Mouse (Mus musculus) fat pad, adult 2 months (tissue): ENCODE results near the gene Ncam1.

Source experiments
- DNase-seq: peaks from one replicate; pipeline ENCODE4 v3.0.0-alpha.2; 2011; ENCODE audit warnings: low read depth, low spot score; ENCODE audit errors: extremely low read depth

The Ncam1 gene

DNA sequence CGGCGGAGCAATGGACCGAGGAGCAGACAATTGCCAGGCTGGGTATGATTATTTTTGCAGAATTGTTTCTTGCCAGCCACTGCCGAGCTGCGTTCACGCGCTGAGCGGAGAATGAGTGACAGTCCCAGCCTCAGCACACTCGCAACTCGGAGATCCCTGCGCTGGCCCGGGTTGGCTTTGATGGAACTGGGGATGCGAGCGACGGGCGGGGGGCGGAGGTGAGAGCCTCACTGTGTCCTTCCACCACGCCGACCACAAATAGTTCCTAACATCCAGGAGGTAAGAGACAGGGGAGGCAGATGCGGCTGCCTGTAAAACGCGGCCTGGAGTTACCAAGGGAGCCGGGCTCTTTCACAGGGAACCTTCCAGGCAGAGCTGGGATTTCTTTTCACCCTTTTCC is at the start of gene Ncam1:
Gene Ncam1 (minus strand): TSS at position 120 of the 400 bp plus-strand sequence.
- DNase-seq = no peak

DNA sequence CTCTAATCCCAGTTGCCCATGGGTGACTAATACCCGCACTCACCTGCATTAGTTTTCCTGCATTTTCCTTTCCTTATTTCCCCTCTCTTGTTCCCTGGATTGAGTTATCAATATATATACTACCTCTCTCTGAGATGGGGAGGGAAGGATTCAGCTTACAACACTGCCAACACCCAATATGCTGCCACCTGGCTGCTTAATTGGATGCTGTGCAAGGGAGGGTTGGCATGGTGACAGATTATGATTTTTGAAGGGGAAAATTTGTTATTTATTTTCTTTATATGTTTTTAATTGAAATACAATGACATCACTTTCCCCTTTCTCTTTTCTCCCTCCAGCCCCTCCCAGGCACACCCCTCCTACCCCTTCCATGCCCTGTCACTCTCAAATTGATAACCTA is 35.3 kb upstream of the Ncam1 start:
- DNase-seq = no peak

DNA sequence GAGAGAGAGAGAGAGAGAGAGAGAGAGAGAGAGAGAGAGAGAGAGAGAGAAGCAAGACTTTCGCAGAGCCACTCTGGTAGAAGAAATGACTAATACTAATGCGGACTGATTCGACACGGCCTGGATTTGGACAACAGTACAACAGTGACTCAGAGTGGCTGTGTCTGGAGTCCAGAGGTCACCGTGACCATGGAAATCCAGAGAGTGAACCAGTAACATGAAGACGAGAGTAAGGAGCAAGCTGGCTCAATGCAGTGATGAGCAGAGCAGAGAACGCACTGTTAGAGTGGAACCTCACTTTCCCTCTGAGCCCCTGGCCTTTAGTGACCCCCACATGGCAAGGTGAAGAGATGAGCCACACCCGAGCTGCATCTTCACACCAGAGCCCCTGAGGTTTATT is 28.9 kb upstream of the Ncam1 start:
- no peak for DNase-seq

GRCm38 (mm10) chr9:49816115-49816650 is 17.5 kb upstream of the Ncam1 start:
- DNase-seq = no peak

- no peak for DNase-seq
These were observed 15.7 kb upstream of the Ncam1 start for GRCm38 (mm10) chr9:49814442-49814841.

DNA sequence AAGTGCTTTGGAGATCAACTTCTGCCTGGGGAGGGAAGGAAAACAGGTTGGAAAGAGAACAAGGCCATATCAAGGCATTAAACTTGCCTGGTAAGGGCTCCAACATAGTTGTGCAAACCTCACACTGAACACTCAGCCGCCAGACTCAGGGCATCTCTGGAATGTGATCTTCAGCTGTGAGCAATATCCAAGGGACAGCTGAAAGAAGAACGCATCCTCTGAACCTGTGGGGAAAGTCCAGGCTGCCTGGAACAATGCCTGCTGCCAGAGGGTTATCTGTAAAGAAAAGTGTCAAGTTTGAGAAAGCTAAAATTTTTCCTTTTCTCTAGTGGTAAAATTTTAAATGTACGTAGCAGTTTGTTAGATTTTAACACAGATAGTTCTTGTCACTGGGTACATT is 4.5 kb upstream of the Ncam1 start:
- no peak for DNase-seq

DNA sequence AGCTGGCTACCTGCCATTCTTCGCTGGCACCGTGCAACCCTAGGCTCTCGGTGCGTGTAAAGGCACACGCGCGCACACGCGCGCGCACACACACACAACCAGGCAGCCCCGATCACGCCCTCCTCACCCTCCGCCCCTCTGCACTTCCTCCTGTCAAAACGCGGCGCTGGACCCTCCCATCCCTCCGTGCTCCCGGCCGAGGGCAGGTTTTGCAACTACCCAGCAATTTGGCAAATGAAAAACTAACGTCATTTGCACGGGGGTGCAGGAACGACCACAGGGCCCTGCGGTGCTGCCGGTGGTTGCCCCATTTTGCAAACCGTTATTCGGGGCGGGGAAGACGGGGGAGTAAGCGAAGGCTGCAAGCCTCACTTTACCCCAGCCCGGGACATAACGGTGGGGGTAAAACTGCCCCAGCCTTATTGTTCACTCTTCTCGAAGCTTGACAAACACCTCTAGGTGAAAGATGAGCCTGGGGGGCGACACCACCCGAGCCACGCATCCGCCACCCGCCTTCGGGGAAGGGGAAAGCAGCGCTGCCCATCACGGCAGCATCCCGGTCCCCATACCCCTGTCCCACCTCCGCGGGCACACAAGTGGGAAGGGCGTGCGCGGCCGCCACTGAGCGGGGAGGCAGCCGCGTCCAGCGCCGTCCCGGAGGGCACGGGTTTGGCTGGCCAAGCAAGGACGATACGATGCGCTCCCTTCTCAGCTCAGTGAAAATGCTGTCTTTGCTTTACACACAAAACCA is 729 bp downstream of the Ncam1 start:
- no peak for DNase-seq

GRCm38 (mm10) chr9:49797508-49797820 is 1.3 kb downstream of the Ncam1 start:
- DNase-seq = no peak

DNA sequence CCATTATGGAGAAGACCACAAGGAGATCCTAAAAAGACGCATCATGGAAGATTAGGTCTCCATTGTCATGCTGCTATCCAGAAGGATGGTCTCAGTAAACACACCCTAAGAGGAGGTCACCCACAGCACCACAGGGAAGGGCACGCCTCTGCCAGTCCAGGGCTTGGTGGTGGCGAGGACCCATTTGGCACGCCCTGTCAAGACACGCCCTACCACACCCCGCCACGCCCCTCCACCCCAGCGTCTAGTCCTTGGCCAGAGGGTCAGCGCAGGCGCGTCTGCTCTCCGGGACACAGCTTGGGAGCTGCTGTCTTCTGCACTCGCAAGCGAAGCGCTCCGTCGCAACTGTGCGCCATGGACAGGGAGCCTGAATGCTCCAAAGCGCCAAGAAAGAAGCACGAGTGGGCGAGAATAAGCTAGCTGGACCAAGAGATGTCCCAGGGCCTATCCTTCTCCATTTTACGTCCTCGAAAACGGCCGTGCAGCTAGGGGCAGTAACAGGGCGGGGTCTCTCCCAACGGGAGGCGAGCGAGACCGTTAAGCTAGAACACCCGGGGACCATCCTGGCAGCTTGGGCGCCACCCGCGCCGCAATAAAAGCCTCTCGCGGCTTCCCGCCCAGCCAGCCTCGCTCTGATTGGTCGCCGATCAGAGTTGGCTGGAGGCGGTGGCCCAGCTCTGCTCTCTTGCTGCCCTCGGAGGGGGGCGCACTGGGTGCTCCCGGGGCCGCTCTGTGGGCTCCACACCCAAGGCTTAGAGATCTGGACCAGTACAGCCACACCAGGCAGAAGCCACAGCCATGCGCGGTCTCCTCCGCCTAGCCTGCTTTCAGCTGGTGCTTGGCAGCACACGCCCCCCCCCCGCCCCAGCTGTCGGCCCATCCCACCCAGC is 1.9 kb downstream of the Ncam1 start:
- no peak for DNase-seq

DNA sequence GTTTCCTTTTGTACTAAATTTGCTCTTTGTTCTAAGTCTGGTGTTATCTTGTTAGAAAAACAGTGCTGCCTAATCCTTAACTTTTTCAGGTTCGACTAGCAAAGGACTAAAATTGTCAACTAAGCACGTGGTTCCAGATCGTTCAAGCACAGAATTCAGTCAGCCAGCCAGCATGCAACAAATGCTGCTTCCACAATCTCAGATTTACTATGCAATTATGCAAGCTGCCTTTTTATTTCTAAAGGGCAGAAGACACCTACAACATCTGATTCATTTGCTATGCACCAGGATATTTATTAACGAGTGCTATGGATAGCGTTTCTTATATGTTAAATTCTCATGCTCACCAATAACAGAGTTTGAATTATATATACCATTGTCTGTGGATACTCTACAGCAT is 2.8 kb downstream of the Ncam1 start:
- no peak for DNase-seq

DNA sequence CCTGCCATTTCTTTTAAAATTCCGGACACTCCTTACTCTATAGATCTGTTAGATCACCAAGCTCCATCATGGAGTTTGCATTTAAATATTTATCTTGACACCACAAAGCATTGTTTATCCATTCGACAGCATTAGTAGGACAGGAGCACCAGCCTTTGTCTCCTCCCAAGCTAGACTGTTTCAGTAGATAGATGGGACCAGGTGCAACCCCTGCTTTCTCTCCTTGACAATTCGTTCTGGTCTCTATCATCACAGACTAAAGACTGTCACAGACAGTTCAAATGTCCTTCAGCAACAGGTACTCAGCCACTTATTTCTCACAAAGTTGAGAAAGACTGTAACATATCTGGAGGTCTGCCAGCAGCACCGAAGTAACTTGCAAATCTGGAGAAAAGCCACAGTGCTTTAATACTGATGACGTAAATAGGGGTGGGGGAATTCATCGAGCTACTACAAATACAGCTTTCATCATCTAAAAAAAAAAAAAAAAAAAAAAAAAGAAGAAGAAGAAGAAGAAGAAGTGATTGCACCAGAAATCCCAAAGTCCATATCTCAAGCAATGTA is 4.7 kb downstream of the Ncam1 start:
- DNase-seq = peak; percentile 30

- DNase-seq = peak; percentile 74
These were observed 5.5 kb downstream of the Ncam1 start for GRCm38 (mm10) chr9:49793241-49793640.

- no peak for DNase-seq
These were observed 6.1 kb downstream of the Ncam1 start for GRCm38 (mm10) chr9:49792646-49793045.

GRCm38 (mm10) chr9:49781016-49781772 is 17.5 kb downstream of the Ncam1 start:
- no peak for DNase-seq

- DNase-seq = no peak
These were observed 21.6 kb downstream of the Ncam1 start for GRCm38 (mm10) chr9:49777015-49777637.

- no peak for DNase-seq
These were observed 32.1 kb downstream of the Ncam1 start for GRCm38 (mm10) chr9:49766634-49767033.

DNA sequence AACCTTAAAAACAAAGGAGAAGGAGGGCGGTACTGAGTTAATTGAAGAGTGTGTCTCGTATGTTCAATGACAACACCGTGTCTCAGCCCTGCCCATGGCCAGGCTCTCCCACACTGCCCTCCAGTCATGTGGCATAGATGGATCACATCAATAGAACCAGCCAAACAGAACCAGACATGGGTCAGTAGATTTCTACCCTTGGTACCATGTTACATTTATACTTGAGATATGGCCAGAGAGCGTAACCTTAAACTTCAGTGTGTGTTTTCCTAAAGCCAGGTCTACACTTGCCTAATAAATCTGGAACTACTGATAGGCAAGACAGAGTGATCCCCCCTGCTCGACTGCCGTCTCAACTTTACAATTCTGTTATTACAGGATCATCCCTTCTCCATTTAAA is 38.2 kb downstream of the Ncam1 start:
- no peak for DNase-seq

DNA sequence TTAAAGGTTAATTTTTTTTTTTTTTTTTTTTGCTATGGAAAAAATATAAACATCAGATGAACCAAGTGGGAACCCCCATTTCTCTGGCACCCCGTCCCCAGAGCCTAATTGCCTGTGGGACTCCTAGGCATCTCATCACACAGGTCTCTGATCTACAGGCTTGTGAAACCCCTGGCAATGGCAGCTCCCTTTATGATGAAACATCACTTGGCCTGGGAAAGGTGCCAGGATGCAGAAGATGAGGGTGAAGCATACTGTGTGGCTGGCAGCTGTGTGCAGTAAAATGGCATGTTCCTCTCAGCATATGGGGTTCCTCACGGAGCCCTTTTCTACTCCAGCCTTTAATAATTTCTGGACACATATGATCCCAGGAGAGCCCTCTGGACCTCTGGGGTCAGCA is 40.3 kb downstream of the Ncam1 start:
- peak; percentile 28 for DNase-seq

- no peak for DNase-seq
These were observed 40.7 kb downstream of the Ncam1 start for GRCm38 (mm10) chr9:49757986-49758385.

DNA sequence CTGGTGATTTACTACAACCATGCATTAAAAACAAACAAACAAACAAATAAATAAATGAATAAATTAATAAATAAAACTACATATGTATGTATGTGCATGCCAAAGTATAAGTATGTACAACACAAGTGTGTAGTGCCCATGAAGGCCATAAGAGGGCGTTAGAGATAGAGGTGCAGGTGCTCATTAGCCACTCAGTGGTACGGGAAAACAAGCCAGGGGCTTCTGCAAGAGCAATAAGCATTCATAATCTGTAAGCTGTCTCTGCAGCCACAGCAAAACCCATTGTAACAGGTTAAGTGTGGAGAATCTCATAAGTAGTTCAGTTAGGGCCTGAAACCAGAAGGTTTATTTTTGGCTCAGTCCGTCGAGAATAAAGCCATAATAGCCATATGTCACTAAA is 41.1 kb downstream of the Ncam1 start:
- DNase-seq = no peak

DNA sequence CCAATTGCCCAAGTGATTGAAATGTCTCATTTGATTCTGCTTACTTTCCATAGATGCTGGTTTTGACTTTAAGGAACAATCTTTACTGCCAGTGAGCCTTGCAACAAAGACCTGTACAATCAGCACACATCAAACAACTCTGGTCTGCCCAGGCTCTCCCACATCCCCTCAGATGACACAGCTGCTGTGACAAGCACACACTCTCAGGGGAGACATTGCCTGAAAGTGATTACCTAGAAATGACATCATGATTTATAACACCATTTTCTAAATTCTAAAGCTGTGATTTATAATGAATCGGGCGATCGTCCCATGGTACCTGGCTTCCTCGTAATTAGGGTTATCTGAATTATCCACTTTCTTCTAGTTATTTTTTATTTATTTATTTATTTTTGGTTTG is 42.0 kb downstream of the Ncam1 start:
- no peak for DNase-seq
